Mouse (Mus musculus): Measurements from ENCODE around the gene Arntl. TPM values are rescaled to one million over a fixed set of nuclear protein-coding genes. Genes with fewer than 3 reads are reported as not detected.
"Not testable (repeated sequence)": the region's sequence is repeated elsewhere in the genome, so short reads cannot be mapped to it uniquely, and the experiment has no call there.

Gene Arntl
- total RNA-seq, 2 experiments from 2014 or later = 11.8 to 13.1 TPM

DNA sequence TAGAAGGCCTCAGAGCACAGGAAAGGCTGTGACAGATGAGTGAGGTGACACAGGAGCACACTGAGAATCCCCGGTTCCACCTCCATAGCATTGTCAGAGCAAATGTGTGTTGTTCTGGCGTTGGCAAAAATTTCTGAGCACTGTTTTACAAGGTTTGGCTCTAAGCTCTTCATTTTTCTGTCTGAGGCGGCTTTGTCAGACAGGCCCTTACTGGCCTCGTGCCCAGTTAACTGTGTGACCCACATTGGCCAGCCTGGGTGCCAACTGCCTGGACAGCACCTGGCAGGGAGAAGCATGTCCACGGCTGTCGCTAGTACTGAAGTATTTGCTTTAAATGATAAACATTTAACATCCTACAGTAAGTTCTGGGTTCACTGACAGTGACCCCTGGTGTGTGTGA lies 35.4 kb downstream of the Arntl start:
- DNase-seq = peak; percentile 71
- intact Hi-C loops (cut with DNase I; ENCODE audit: low total_unique reads) = no loop called here

DNA sequence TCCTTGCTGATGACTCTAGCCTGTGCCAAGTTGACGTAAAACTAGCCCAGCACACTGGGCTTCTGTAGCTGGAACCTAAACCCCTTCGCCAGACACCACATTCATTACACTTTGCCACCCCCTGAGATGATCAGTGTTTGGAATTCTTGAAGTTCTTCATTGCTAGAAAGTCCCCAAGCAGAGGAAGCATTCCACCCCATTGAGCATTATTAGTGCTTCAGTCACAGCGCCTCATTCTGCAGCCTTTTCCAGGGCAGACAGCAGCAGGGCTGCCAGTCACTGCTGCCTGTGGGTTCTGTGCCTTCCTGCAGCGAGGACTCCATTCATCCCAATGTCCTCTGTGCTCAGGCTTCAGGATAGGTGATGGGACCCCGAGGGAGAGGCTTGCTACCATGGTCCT lies 37.9 kb downstream of the Arntl start:
- intact Hi-C loops (cut with DNase I; ENCODE audit: low total_unique reads) = no loop called here
- DNase-seq = no peak

DNA sequence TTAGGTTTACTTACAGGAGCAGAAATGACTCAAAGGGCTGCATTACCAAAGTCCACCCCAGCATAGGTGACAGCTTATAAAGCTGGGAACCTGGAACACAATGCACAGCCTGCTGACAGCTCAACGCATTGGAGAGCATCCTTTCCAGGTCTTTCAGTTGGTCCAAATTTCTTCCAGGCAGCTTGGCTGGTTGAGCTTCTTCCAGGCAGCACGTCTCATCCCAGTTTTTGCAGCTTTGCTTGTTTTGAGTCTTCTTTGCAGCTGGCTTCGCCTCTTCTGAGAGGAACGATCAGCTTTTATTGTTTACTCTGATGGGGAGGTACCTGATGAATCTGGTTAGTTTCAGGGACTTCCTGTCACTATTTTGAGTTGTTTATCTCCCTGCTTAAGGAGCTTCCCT lies 39.2 kb downstream of the Arntl start:
- intact Hi-C loops (cut with DNase I; ENCODE audit: low total_unique reads) = no loop called here
- DNase-seq = no peak

DNA sequence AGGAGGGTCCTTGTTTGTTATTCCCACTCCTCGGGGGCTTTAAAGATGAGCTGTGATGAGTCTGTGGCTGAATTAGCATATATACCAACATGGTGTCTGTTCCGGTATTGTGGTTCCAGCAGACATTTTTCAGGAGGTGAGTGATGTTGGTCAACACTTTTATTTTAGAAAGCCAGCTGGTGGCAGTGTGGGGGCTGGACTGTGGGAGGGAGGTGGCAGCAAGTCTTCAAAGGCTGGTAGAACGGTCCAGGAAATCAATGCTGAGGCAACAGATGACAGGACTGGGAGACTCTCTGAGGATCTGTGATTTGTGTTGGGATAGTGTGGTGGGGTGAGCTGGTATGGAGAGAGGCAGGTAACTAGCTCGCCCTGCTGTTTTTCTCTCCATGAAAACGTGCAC lies 39.9 kb downstream of the Arntl start:
- intact Hi-C loops (cut with DNase I; ENCODE audit: low total_unique reads) = no loop called here
- DNase-seq = no peak

DNA sequence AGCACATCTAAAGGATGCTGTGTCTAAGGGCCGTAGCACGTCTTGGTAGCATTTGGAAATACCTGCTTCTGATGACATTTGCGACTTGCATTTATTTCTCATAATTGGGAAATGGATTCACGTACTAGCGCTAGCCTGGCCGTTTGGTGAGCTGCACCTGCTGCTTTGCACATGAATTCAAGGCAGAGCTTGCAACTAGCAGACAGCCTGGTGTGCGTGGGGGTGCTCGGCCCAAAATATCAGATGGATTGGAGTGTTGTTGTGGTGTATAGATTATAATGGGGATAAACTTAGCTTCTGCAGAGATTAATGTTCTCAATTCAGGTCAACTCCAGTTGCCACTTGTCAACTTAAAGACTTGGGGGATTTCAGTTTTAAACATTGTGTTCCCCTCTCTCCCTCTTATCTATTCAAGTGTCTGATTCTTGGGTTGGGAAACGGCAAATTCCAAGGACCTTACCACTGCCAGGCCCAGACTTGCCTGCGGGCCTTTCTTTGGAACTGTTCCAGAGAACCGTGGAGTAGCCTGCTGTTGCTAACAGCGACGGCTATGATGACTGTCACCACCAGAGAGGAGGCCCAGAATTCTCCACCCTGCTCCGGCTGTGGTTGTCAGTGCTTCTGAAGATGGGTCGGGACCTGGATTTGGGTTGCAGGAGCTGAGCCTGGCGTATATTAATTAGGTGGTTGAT lies 42.0 kb downstream of the Arntl start:
- intact Hi-C loops (cut with DNase I; ENCODE audit: low total_unique reads) = no loop called here
- DNase-seq = no peak

DNA sequence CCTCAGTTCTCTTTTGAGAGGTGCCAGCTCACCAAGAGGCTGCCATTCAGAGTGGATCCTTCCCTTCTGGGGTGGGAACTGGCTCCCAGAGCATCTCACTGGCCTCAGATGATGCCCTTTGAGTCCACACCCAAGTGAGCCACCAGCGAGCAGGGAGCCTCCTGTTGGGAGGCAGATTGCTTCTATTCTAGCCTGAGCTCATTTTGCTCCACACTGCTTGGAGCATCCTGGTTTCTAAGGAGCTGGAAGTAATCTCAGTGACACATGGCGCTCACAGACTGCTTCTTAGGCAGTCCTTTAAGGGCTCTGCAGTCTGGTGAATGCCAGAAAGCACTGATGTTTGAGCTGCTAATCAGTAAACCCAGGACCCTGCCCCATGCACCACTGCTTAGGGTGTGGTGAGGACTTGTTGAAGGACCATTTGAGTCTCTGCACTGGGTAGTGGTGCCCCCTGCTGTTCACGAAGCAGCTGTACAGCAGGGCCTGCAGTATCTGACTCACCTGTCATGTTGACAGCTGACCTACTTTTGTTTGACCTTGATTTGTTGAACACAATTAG lies 43.2 kb downstream of the Arntl start:
- DNase-seq = peak; percentile 24
- intact Hi-C loops (cut with DNase I; ENCODE audit: low total_unique reads) = loop anchor here (5.0 kb wide), 1 partner anchor 108 kb away; no protein-coding TSS in a partner anchor

DNA sequence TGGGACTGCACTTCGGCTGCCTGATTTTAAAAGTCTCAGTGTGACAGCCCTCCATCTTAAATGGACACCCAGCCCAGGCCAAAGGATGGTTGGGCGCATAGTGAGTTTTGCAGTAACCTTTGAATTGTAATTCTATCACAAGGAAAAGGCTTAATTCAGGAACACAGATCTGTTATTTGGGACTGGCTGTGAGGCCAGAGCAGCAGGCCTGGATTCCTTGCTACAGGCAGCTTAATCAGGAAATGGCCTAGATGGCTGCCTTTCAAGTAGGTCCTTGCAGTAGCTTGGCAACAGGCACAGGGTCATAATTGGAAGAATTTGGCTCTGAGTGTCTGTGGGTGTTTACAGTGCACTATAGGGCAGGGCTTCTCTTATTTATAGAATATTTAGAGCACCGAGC lies 43.7 kb downstream of the Arntl start:
- no peak for DNase-seq

DNA sequence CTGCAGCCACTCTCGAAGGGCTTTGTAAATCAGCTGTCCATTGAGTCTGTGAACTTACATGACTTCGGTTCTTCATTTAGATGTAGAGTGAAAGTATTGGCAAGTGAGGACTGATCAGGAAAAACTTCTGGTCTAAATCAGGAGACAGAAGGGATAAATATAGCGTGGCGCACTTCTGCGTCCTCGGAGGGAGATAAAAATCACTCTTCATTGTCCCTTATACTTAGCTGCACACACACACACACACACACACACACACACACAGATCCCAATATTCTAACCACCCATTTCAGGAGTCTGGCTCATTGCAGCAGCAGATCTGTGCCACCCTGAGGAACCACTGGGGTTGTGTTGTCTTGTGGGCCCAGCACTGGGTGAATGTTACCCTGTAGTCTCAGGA lies 44.3 kb downstream of the Arntl start:
- intact Hi-C loops (cut with DNase I; ENCODE audit: low total_unique reads) = loop anchor here (5.0 kb wide), 1 partner anchor 109 kb away; no protein-coding TSS in a partner anchor
- no peak for DNase-seq

More for the DNA sequence above, 43.7 kb downstream of the Arntl start:
- intact Hi-C loops (cut with DNase I; ENCODE audit: low total_unique reads) = loop anchor here (5.0 kb wide), 1 partner anchor 109 kb away; no protein-coding TSS in a partner anchor

DNA sequence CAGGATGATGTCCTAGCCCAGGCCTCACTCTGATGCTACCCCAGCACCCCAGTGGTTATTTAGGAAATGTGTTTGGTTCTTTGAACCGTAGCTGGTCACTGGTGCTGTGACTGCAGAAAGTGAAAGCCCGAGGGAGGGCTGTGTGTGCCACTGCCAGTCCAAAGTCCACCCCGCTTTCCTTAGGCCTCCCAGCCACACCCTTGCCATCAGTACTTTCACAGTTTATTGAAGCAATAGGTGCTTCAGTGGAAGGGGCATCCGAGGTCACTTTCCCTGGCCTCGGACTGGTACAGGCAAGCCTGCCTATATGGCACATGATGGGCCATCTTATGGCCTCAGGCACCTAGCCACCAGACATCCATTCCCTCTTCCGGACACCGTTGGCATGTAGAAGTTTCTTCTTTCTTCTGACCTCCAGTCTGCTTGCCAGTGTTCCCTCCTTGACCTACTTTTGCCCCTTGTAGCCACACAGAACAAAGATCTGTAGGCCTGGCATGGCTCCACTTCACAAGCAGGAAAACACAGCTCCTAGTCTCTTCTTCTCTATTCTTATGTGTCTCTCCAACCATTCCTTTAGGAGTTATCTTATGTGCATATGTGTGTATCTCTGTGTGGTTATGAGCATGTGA lies 46.6 kb downstream of the Arntl start:
- intact Hi-C loops (cut with DNase I; ENCODE audit: low total_unique reads) = loop anchor here (5.0 kb wide), 1 partner anchor 112 kb away; no protein-coding TSS in a partner anchor
- DNase-seq = no peak

DNA sequence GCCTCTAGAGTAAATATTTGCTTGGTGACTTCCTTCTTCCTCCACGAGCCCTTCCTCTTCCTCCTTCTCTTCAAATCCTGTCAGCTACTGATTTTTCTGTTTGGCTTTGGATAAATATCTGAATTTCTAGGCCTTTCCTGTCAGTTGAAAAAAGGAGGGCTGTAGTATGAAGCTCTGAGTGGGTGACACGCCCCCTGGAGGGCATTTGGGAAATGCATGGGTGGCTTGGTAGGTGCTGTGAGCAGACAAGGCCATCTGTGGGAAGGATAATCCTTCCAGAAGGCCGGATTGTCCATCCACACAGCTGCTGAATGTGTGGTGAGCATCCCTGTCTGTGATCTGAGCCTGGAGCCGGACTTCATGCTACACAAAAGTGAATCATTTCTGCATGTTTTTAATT lies 48.8 kb downstream of the Arntl start:
- intact Hi-C loops (cut with DNase I; ENCODE audit: low total_unique reads) = no loop called here
- peak; percentile 24 for DNase-seq

DNA sequence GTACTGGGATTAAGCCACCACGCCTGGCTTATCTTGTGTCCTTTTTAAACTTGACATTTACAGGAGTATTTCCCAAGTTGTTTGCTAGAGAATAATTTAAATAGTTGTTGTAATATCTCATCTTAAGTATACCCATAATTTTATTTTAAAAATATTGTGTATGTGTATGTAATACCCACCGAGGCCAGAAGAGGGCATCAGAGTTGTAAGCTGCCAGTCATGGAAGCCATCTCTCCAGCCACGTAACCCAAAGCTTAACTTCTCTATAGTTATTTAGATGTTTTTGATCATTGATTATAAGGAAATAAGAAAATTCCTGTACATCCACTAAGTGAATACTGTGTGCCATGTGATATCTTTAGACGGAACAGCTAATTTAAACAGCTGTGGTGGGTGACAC lies 51.2 kb downstream of the Arntl start:
- DNase-seq = no peak
- intact Hi-C loops (cut with DNase I; ENCODE audit: low total_unique reads) = no loop called here

DNA sequence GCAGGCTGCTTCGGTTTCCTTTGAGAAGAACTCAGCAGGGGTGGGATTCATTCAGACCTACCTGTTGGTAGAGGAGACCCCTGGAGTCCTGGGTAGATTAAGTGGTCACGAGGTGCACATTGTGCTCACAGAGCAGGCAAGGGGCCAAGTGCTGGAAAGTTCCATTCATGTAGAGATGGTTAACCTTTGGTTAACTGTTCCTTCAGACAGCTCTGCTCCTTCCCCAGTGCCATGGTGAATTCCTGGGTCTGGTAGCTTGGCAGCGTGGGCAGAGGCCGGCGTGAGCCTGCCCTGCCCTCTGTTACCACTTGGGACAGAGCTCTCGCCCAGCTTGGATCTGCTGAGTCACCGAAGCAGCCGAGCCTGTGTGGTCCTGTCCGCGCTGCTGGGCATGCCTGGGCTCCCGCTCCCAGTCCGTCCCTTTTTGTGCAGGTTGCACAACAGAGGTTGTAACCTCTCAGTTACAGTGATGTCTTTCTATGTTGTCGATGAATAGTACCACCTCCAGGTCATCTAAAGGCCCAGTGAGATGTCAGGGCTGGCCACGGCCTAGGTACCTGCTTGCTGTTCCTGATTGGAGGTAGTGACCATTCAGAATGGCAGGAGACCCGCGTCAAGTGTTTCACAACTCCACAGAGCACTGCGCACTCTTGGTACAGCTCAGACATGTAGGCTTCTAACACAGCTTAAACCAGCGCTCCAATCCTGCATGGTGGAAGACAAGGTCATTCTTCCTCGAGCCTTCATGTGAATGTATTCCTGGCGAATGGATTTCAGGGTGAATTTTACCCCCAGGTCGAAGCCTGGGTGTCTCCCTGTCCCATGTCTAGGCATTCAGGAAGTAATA lies 53.3 kb downstream of the Arntl start:
- intact Hi-C loops (cut with DNase I; ENCODE audit: low total_unique reads) = loop anchor here (10.0 kb wide), 2 partner anchors 66 to 336 kb away; no protein-coding TSS in a partner anchor
- DNase-seq = peak; percentile 49

DNA sequence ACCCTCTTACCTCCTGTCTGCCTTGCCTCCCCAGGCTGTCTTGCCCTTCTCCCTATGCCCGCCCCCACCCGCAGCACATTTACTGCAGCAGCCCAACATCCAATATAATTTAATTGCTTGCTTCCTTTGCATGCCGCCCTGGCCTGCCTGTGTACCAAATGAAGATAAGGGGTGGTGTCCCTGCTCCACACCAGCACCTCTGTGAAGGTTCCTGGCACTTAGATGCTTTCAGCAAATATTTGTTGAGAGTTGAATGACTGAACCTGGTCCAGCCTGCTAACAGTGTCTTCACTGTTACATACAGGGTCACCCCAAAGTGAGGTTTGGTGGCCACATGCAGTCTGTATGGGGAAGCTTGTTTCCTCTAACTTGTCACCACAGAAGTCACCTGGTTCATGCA lies 54.4 kb downstream of the Arntl start:
- intact Hi-C loops (cut with DNase I; ENCODE audit: low total_unique reads) = loop anchor here (10.0 kb wide), 2 partner anchors 67 to 337 kb away; no protein-coding TSS in a partner anchor
- no peak for DNase-seq

DNA sequence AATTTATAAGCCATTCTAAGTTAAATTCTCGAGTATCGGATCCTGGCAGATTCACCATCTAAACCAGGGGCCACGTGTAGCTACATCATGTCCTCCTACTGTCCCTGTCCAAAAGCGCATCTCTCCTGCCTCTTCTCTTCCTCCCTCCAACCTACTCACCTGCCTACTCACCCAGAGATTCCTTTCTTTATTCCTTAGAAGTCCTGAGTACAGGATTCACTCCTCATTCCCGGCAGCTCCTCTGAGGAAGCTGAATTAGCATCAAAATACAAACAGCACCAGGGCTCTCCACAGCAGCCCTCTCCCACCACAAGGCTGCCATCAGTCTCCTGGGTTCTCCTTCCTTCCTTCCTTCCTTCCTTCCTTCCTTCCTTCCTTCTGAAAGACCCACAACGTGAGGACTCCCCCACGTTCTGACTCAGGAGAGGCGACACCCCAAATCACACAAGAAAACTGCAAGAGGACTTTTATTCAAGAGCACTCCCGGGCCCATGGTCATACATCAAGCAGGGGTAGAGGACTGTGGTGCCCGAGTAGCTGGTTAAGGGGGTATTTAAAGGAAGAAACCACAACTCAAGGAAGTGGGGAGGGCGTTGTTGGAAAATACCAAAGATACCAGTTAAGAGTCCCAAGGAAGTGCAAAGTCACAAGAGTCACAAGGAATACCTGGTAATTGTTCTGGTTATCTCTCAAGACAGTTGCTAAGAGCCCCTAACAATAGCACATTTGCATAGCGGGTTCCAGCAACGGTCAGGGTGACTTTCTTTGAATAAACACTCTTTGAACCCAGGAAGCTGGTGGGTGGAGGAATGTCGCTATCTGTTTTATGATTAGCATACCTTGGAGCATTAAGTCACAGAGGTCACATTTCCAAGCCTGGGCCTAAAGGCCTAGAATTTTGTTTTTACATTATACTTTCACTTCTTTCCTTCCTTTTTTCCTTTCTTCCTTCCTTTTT lies 55.5 kb downstream of the Arntl start:
- intact Hi-C loops (cut with DNase I; ENCODE audit: low total_unique reads) = loop anchor here (10.0 kb wide), 2 partner anchors 68 to 338 kb away; no protein-coding TSS in a partner anchor
- DNase-seq = not testable (repeated sequence)

DNA sequence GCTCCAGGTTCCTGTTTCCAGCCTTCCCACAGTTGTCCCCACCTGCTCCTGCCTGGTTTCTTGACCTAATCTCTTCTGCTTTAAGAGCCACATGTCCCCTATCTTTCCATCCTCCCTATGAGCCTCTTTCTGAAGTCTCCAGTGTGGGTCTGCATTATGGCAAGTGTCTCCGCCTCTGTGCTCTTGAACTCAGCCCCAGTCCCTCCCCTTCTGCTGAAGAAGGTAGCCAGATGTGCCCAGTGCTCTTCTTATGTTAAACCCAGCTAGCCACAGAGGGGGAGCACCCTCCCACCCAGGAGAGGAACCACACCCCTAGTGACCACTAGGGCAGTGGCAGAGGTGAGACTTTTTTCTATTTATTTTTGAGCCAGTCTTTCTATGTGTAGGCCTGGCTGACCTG lies 56.7 kb downstream of the Arntl start:
- intact Hi-C loops (cut with DNase I; ENCODE audit: low total_unique reads) = loop anchor here (10.0 kb wide), 2 partner anchors 69 to 339 kb away; no protein-coding TSS in a partner anchor

DNA sequence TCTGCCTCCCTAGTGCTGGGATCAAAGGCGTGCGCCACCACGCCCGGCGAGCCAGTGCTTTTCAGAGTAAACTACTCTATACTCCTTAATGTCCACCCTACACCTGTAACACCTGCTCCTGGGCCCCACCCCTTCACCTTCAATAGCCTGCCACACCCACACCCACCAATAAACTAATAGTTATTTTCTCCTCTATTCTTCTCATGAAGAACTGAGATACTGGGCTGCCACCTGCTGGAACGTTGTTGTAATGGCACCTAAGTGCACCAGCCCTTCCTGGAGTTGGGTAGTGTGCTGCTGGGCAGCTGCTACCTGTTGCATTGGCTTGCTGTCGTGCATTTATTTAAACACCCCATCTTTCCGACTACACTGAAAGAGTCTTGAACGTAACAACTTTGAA lies 61.0 kb downstream of the Arntl start:
- DNase-seq = peak; percentile 55
- intact Hi-C loops (cut with DNase I; ENCODE audit: low total_unique reads) = loop anchor here (10.0 kb wide), 2 partner anchors 73 to 343 kb away; no protein-coding TSS in a partner anchor

More for the DNA sequence above, 56.7 kb downstream of the Arntl start:
- no peak for DNase-seq

DNA sequence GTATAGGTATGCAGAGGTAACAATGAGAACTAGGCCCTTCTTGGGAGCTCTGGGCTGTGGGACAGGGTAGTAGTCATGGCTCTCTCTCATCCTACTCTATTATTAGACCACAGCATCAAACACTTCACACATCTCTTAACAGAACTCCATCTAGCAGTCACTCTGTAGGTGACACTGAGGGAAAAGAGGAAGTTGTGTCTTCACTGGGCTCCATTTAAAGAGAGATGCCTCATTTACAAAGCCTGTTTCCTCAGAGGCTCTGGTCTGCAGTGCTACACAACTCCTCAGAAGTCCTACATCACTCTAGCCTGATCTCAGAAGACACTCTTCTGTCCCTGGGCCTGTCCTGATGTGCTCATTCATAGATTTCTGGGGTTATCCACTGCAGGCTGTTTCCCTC lies 61.8 kb downstream of the Arntl start:
- intact Hi-C loops (cut with DNase I; ENCODE audit: low total_unique reads) = loop anchor here (10.0 kb wide), 2 partner anchors 74 to 344 kb away; no protein-coding TSS in a partner anchor
- DNase-seq = no peak

DNA sequence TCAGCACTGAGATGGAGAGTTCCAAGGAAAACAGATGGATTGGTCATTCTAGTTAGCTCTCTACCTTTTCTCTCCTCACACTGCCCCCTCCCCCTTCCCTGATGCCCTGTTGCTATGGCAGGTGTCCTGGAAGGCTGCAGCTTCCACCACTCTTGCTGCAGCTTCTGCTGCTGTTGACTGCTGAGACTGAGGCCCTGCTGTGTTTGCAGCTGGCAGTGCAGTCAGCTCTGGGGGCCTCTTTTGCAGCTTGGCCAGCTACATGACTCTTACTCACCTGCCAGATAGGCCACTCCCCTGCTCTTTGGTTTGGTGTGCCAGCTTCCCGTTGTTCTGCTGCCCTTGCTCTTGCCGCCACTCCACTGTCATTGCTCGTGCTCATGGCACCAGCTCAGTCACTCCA lies 62.7 kb downstream of the Arntl start:
- no peak for DNase-seq
- intact Hi-C loops (cut with DNase I; ENCODE audit: low total_unique reads) = loop anchor here (10.0 kb wide), 2 partner anchors 75 to 345 kb away; no protein-coding TSS in a partner anchor
